Mouse (Mus musculus): Measurements from ENCODE around the gene Map7d1. TPM values are rescaled to one million over a fixed set of nuclear protein-coding genes. Genes with fewer than 3 reads are reported as not detected.

The Map7d1 gene
- polyA plus RNA-seq, 1 experiment = 45.5 TPM

DNA sequence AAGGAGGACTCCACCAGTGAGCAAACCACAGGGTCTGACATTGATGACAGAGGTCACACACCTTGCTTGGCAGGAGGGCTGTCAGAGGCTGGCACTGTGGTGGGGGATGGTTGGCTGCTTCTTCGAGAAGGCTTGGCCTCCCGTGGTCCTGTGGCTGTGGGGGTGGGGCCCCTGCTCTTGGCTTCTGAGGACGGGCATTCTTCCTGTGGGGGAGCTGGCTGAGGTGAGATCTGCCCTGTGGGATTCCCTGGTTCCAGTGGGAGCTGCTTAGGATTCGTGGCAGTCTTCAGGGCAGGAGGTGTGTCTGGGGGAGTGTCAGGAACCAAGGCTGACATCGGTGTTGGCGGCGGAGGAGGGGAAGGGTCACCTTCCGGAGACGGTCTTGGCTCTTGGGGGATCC is 14.2 kb downstream of the Map7d1 start:
- WGBS = 69% methylated on average over 9 of the region's 9 CpGs
- no peak overlapping the region for H3K4me3 ChIP-seq (replicated peaks; ENCODE audit: control insufficient read depth, low read depth, low read length)
- TF ChIP-seq CTCF (IDR thresholded peaks at IDR 0.05; ENCODE audit: control insufficient read depth, insufficient read depth, low read length) (no peak), POLR2A (IDR thresholded peaks at IDR 0.05; ENCODE audit: borderline replicate concordance, control insufficient read depth, low read depth, low read length) (no peak)

DNA sequence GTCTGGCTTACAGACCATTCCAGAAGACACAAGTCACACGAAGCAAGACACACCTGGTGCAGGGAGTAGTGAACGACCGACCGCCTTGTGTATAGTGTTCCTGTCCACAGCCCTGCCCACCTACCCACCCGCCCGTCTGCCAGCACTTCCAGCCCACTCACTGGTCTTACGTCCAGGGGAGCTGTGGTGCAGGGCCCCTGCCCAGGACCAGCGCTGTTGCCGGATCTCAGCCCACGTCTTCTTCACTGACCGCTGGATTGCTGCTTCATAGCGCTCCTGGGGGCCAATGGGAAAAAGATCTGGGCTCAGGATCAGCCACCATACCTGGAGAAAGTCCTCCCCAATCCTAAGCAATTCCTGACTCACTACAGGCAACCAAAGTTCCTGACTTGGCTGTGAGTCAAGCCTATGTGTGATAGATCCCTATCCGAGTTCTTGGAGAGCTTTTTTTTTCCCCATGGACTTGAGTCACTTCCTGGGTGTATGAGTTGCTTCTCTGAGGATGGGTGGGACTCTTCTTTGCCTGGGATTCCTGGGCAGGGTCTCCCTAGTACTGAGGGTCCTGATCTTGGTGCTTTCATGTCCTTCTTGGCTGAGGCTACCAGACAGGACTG is 16.2 kb downstream of the Map7d1 start:
- 87% methylated on average over 13 of the region's 13 CpGs for WGBS
- H3K27ac ChIP-seq (ENCODE audit: control insufficient read depth, insufficient read depth, low read depth, low read length, poor library complexity) = no peak overlapping the region
- no peaks in the 10 kb centered on the region for H3K4me1 ChIP-seq (ENCODE audit: control insufficient read depth, insufficient read depth, low read length)
- no peak overlapping the region for H3K4me3 ChIP-seq (replicated peaks; ENCODE audit: control insufficient read depth, low read depth, low read length)
- no peak for TF ChIP-seq CTCF (IDR thresholded peaks at IDR 0.05; ENCODE audit: control insufficient read depth, insufficient read depth, low read length)
- no peak for TF ChIP-seq POLR2A (IDR thresholded peaks at IDR 0.05; ENCODE audit: borderline replicate concordance, control insufficient read depth, low read depth, low read length)

More for the DNA sequence above, 14.2 kb downstream of the Map7d1 start:
- Histone ChIP-seq H3K4me1 (ENCODE audit: control insufficient read depth, insufficient read depth, low read length) (no peaks in the 10 kb centered on the region), H3K27ac (ENCODE audit: control insufficient read depth, insufficient read depth, low read depth, low read length, poor library complexity) (no peak overlapping the region)

DNA sequence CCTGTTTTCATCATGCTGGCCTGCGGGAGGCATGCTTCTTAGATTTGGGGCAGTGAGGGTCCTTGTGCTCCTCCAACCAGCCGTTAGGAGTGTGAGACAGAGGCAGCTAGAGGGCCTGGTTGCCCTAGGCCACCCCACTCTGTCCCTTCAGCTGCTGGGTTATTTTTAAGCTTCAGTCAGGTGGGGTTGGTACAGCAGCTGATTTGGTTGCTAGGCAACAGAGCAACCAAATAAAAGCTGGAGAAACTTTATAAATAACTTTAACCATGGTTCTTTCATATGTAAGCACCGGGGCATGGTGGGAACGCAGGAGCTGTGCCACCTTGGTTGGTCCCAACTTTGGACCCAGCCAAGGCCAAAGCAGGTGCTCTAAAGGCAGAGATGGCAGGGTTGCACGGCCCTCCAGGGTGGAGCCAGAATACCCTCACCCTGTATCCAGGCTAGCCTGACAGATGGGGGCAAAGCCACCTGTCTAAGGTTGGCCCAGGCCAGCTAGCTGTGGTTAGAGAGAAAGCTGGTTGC is 18.4 kb downstream of the Map7d1 start:
- 77% methylated on average over 5 of the region's 5 CpGs for WGBS
- Histone ChIP-seq H3K4me3 (replicated peaks; ENCODE audit: control insufficient read depth, low read depth, low read length) (no peak overlapping the region), H3K27ac (ENCODE audit: control insufficient read depth, insufficient read depth, low read depth, low read length, poor library complexity) (no peak overlapping the region), H3K4me1 (ENCODE audit: control insufficient read depth, insufficient read depth, low read length) (no peaks in the 10 kb centered on the region)
- TF ChIP-seq CTCF (IDR thresholded peaks at IDR 0.05; ENCODE audit: control insufficient read depth, insufficient read depth, low read length) = no peak

DNA sequence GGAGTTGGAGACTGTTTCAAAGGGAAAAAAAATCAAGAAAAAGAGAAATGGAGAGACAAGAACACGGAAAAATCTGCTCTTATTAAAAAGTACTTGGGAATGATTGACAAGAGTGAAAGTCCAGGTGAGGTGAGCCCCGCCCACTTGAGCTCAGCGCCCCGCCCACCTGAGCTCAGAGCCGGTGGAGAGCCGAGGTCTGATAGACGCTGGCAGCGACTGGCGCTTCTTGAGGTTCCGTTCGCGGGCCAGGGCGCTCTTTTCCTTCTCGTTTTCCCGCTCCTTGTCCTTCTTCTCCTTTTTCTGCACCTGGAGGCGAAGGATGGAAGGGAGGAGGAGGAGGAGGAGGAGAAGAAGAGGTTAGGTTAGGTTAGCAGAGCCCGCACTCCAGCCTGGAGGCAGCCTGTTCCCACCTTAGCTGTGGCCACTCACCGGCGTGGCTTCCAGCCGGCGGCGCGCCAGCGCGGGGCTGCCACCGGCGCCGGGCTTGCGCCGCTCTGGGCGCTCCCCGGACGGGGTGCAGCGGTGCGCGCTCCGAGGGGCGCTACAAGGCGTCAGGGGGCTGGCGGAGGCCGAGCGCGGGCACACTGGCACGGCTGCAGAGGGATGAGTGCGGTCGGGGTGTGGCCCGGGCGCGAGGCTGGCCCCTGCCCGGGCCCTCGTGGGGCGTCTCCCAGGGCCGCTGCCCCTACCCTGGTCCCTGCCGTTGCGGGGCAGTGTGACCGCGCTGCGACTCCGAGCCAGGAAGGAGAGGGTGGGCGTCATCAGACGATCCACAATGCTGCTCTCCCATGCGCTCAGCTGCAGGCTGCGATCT is 19.5 kb downstream of the Map7d1 start:
- 94% methylated on average over 63 of the region's 63 CpGs for WGBS

DNA sequence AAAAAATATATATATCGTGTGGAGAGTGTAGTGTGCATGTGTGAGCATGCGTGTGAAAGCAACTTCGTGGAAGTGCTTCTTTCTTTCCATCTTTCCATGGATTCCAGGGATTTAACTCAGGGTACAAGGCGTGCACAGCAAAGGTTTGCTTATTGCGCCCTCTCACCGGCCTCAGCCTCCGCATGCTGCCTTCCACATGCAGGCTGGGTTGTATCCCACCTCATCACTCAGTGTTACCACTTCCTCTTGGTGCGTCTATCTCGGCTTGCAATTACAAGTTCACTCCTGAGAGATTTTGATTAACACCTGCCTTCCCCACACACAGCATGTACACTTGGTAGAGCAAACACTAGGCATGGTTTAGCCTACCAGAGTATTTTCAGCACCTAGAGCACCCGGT is 21.0 kb downstream of the Map7d1 start:
- no peak overlapping the region for H3K27ac ChIP-seq (ENCODE audit: control insufficient read depth, insufficient read depth, low read depth, low read length, poor library complexity)
- 39% methylated on average over 10 of the region's 10 CpGs for WGBS
- no peaks in the 10 kb centered on the region for H3K4me1 ChIP-seq (ENCODE audit: control insufficient read depth, insufficient read depth, low read length)
- no peak overlapping the region for H3K4me3 ChIP-seq (replicated peaks; ENCODE audit: control insufficient read depth, low read depth, low read length)
- TF ChIP-seq CTCF (IDR thresholded peaks at IDR 0.05; ENCODE audit: control insufficient read depth, insufficient read depth, low read length) (no peak), POLR2A (IDR thresholded peaks at IDR 0.05; ENCODE audit: borderline replicate concordance, control insufficient read depth, low read depth, low read length) (no peak)

More for the DNA sequence above, 19.5 kb downstream of the Map7d1 start:
- Histone ChIP-seq H3K27ac (ENCODE audit: control insufficient read depth, insufficient read depth, low read depth, low read length, poor library complexity) (no peak overlapping the region), H3K4me1 (ENCODE audit: control insufficient read depth, insufficient read depth, low read length) (no peaks in the 10 kb centered on the region), H3K4me3 (replicated peaks; ENCODE audit: control insufficient read depth, low read depth, low read length) (no peak overlapping the region)
- TF ChIP-seq POLR2A (IDR thresholded peaks at IDR 0.05; ENCODE audit: borderline replicate concordance, control insufficient read depth, low read depth, low read length) (no peak), CTCF (IDR thresholded peaks at IDR 0.05; ENCODE audit: control insufficient read depth, insufficient read depth, low read length) (no peak)

DNA sequence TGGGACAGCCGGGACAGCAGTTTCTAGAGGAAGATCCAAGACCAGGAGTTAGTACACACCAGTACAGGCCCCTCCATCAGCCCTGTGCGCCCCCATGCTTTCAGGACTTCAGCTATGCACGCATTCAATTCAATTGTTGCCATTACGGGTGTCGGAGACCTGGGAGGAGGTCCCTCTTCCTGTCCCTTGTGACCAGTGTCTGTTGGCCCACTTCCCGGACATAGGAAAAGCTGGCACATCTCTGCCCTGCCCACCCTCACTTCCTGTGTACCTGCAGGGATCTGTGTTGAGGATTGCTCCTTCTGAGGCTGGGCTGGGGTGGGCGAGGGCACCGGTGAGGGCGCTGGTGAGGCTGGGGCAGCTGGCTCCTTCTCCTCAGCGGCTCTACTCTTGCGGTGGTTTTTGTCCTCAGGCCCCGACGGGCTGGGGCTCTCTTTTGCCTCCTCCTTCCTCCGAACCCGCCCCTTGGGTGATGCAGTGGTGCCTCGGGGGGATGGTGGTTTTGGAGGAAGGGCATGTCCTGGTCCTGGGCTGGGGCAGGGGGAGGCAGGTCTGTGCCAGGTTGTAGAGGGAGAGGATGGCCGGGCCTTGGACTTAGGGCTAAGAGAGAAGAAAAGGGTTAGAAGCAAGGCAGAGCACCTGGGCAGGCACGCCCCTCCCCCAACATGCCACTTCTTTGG is 21.5 kb downstream of the Map7d1 start:
- no peaks in the 10 kb centered on the region for H3K4me1 ChIP-seq (ENCODE audit: control insufficient read depth, insufficient read depth, low read length)
- no peak overlapping the region for H3K4me3 ChIP-seq (replicated peaks; ENCODE audit: control insufficient read depth, low read depth, low read length)
- WGBS = 67% methylated on average over 18 of the region's 18 CpGs
- no peak for TF ChIP-seq POLR2A (IDR thresholded peaks at IDR 0.05; ENCODE audit: borderline replicate concordance, control insufficient read depth, low read depth, low read length)
- H3K27ac ChIP-seq (ENCODE audit: control insufficient read depth, insufficient read depth, low read depth, low read length, poor library complexity) = peak overlapping the region; percentile 34; the same call in 1 of the 2 replicates

DNA sequence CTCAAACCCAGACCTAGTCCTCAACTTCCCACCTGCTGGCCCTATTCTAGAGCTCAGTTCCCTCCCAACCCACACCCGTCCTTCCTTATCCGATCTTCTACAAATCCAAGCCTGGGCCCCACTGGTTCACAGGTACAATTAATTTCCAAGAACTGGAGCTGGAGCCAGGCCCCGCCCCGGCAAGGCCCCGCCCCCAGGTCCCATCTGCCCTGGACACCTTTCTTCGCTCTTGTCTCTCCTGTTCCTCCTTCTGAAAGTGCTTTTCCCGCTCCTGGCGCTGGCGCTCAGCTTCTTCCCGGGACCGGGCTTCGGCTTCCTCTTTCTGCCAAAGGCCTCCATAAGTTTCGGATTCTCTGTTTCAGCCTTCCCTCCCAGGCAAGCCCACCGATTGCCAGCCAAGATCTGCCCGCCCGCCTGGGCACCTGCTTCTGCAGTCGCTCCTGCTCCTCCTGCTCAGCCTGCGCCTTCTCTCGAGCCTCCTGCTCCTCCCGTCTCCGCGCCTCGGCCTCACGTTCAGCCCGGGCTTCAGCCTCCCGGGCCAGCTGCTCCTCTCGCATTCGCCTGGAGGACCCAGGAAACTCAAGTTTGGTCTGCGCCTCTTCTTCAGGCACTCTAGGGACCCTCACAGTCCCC is 22.4 kb downstream of the Map7d1 start:
- 92% methylated on average over 29 of the region's 29 CpGs for WGBS
- TF ChIP-seq POLR2A (IDR thresholded peaks at IDR 0.05; ENCODE audit: borderline replicate concordance, control insufficient read depth, low read depth, low read length) (no peak), CTCF (IDR thresholded peaks at IDR 0.05; ENCODE audit: control insufficient read depth, insufficient read depth, low read length) (no peak)
- Histone ChIP-seq H3K4me3 (replicated peaks; ENCODE audit: control insufficient read depth, low read depth, low read length) (no peak overlapping the region), H3K4me1 (ENCODE audit: control insufficient read depth, insufficient read depth, low read length) (no peaks in the 10 kb centered on the region), H3K27ac (ENCODE audit: control insufficient read depth, insufficient read depth, low read depth, low read length, poor library complexity) (no peak overlapping the region)

DNA sequence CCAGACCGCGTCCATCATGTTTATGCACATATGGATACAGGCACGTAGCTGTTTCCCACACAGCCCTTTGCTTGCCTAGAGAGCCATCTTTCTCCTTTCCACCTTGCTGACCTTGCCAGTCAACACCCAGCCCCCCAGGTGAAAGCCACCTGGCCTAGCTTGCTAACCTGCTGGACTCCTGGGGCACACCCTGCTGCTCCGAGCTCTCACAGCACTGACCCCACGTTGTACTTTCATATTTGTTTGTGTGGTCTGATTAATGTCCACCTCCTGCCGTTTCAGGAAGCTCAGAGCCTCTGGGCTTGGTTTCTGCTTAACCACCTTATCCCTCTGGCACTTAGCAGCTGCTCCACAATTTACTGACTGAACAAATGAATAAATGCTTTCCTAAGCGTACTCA is 26.2 kb downstream of the Map7d1 start:
- Histone ChIP-seq H3K4me1 (ENCODE audit: control insufficient read depth, insufficient read depth, low read length) (no peaks in the 10 kb centered on the region), H3K4me3 (replicated peaks; ENCODE audit: control insufficient read depth, low read depth, low read length) (no peak overlapping the region), H3K27ac (ENCODE audit: control insufficient read depth, insufficient read depth, low read depth, low read length, poor library complexity) (no peak overlapping the region)
- WGBS = 54% methylated on average over 7 of the region's 7 CpGs
- TF ChIP-seq POLR2A (IDR thresholded peaks at IDR 0.05; ENCODE audit: borderline replicate concordance, control insufficient read depth, low read depth, low read length) (no peak), CTCF (IDR thresholded peaks at IDR 0.05; ENCODE audit: control insufficient read depth, insufficient read depth, low read length) (no peak)
